Mouse (Mus musculus) brain, embryonic 14.5 days (tissue): ENCODE data around the gene Pif1. TPM values are rescaled to one million over a fixed set of nuclear protein-coding genes. Genes with fewer than 3 reads are reported as not detected.

Experiments used
- DNase-seq: peaks from one replicate; pipeline ENCODE4 v3.0.0-alpha.2; 2011; ENCODE audit warnings: low read depth
- CTCF ChIP-seq: fragments of 200-500 bp; IDR thresholded peaks from 2 replicates; pipeline ENCODE4 v1.5.1; 2012; ENCODE audit warnings: inconsistent platforms, mild to moderate bottlenecking, moderate library complexity, borderline replicate concordance; ENCODE audit not compliant: insufficient read depth, insufficient read length; ENCODE audit errors: extremely low read depth
- POLR2A ChIP-seq: fragments of 200-500 bp; IDR thresholded peaks from 2 replicates; pipeline ENCODE4 v1.6.1; 2012; ENCODE audit warnings: mild to moderate bottlenecking, inconsistent platforms, borderline replicate concordance; ENCODE audit not compliant: poor library complexity, insufficient read depth, insufficient read length, severe bottlenecking; ENCODE audit errors: extremely low read depth
- polyA plus RNA-seq: library from polyadenylated mRNA; depleted of rRNA; stranded (reverse); fragments of >200 nt; gene quantifications from 2 replicates; pipeline ENCODE4 v1.2.3, GENCODE M21; 2012

The Pif1 gene
- polyA plus RNA-seq, 1 experiment = 7.7 TPM

- DNase-seq = peak; percentile 57
- no peak for TF ChIP-seq CTCF
- TF ChIP-seq POLR2A = no peak
Observed at GRCm38 (mm10) chr9:65550079-65550831, 36.7 kb upstream of the Pif1 start.

- TF ChIP-seq POLR2A = no peak
- no peak for TF ChIP-seq CTCF
- DNase-seq = peak; percentile 39
Observed at GRCm38 (mm10) chr9:65551035-65551434, 35.9 kb upstream of the Pif1 start.

GRCm38 (mm10) chr9:65552141-65552540 is 34.8 kb upstream of the Pif1 start:
- TF ChIP-seq CTCF = no peak
- no peak for TF ChIP-seq POLR2A

GRCm38 (mm10) chr9:65552711-65553110 is 34.2 kb upstream of the Pif1 start:
- TF ChIP-seq CTCF = no peak
- TF ChIP-seq POLR2A = no peak
- DNase-seq = no peak

More at GRCm38 (mm10) chr9:65552141-65552540, 34.8 kb upstream of the Pif1 start:
- no peak for DNase-seq

- TF ChIP-seq POLR2A (no peak), CTCF (no peak)
- no peak for DNase-seq
Observed at GRCm38 (mm10) chr9:65555001-65555405, 32.0 kb upstream of the Pif1 start.

GRCm38 (mm10) chr9:65555621-65556020 is 31.3 kb upstream of the Pif1 start:
- TF ChIP-seq CTCF (no peak), POLR2A (no peak)
- no peak for DNase-seq

- TF ChIP-seq CTCF (no peak), POLR2A (no peak)
- DNase-seq = no peak
Observed at GRCm38 (mm10) chr9:65556349-65556748, 30.6 kb upstream of the Pif1 start.

- no peak for TF ChIP-seq CTCF
- TF ChIP-seq POLR2A = no peak
- DNase-seq = no peak
Observed at GRCm38 (mm10) chr9:65556979-65557378, 30.0 kb upstream of the Pif1 start.

GRCm38 (mm10) chr9:65558806-65559205 is 28.2 kb upstream of the Pif1 start:
- TF ChIP-seq CTCF (no peak), POLR2A (no peak)
- DNase-seq = no peak

- peak; percentile 76 for DNase-seq
- no peak for TF ChIP-seq POLR2A
- TF ChIP-seq CTCF = no peak
Observed at GRCm38 (mm10) chr9:65561016-65561415, 25.9 kb upstream of the Pif1 start.

GRCm38 (mm10) chr9:65562081-65562506 is 24.9 kb upstream of the Pif1 start:
- no peak for DNase-seq
- TF ChIP-seq POLR2A (no peak), CTCF (no peak)

GRCm38 (mm10) chr9:65563073-65563472 is 23.9 kb upstream of the Pif1 start:
- TF ChIP-seq POLR2A (no peak), CTCF (no peak)
- no peak for DNase-seq
